28 mouse cellular contexts compared by ENCODE assay signal in genomic region chr14:37485292-37485691, GRCm38 (mm10).
"Had no signal": no experiment of that assay in that cellular context is flagged by ENCODE, and none has a peak within 500 bp of the region (broad histone marks: within the 10 kb centered on the region; RNA-seq: fewer than 3 reads in every experiment).

No protein-coding gene starts in this region.

- DNase-seq: left cerebral cortex, postnatal 4 days; liver; liver, embryonic 13.5 days; liver, postnatal 0 days; lung, adult 18-20 months; lung, adult 2 months; lung, embryonic 14.5 days; lung, postnatal 10 days; lung, postnatal 14 days; lung, postnatal 36 days; lung, postnatal 4 days; midbrain, embryonic 14.5 days had no signal

- H3K36me3 ChIP-seq: limb, embryonic 10.5 days; limb, embryonic 12.5 days; limb, embryonic 13.5 days; limb, embryonic 15.5 days; liver, embryonic 12.5 days; liver, embryonic 13.5 days; liver, embryonic 15.5 days; lung, embryonic 15.5 days; midbrain, embryonic 10.5 days; midbrain, embryonic 12.5 days; midbrain, embryonic 13.5 days; midbrain, embryonic 15.5 days had no signal

- H3K4me3 ChIP-seq: left cerebral cortex, adult 2 months; limb, embryonic 10.5 days; limb, embryonic 12.5 days; limb, embryonic 13.5 days; limb, embryonic 15.5 days; liver, embryonic 12.5 days; liver, embryonic 13.5 days; liver, embryonic 15.5 days; lung, embryonic 15.5 days; megakaryocyte, embryonic 14.5 days; midbrain, embryonic 10.5 days; midbrain, embryonic 12.5 days; midbrain, embryonic 13.5 days; midbrain, embryonic 15.5 days; myocyte had no signal

- H3K27me3 ChIP-seq: limb, embryonic 12.5 days; limb, embryonic 13.5 days; limb, embryonic 15.5 days; liver, embryonic 12.5 days; liver, embryonic 13.5 days; liver, embryonic 15.5 days; lung, embryonic 15.5 days; megakaryocyte, embryonic 14.5 days; midbrain, embryonic 12.5 days; midbrain, embryonic 13.5 days; midbrain, embryonic 15.5 days had no signal

- H3K27ac ChIP-seq: left cerebral cortex, adult 2 months; limb, embryonic 10.5 days; limb, embryonic 12.5 days; limb, embryonic 13.5 days; limb, embryonic 15.5 days; liver, embryonic 12.5 days; liver, embryonic 13.5 days; liver, embryonic 14.5 days; liver, embryonic 15.5 days; lung, embryonic 15.5 days; macrophage; midbrain, embryonic 10.5 days; midbrain, embryonic 12.5 days; midbrain, embryonic 13.5 days; midbrain, embryonic 15.5 days had no signal

- H3K4me1 ChIP-seq: limb, embryonic 10.5 days; limb, embryonic 12.5 days; limb, embryonic 13.5 days; limb, embryonic 15.5 days; liver, embryonic 12.5 days; liver, embryonic 13.5 days; liver, embryonic 15.5 days; lung, embryonic 15.5 days; megakaryocyte, embryonic 14.5 days; midbrain, embryonic 10.5 days; midbrain, embryonic 12.5 days; midbrain, embryonic 13.5 days; midbrain, embryonic 15.5 days had no signal
